Comparison of ENCODE assay signal across 23 mouse cellular contexts in the genomic region with DNA sequence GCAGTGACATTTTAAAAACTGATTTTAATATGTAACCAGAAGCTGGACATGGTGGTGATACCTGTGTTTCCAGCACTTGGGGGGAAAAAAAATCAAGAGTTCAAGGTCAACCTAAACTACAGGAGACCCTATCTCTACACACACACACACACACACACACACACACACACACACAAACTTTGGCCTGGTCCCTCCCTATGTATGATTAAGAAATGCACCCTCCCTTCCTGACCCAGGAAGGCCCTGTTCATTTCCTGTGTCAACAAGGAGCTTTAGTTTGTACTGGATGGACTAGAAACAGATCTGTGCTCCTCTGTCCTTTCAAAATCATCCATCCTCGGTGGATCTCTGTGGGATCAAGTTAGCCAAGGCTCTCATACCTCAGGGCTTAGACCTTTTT. TPM values are rescaled to one million over a fixed set of nuclear protein-coding genes. Genes with fewer than 3 reads are reported as not detected.
DNase-seq lines count a peak whose midpoint lies in the region; ATAC-seq and TF ChIP-seq lines count a peak whose summit lies in the region.
"Not testable (repeated sequence)": the region's sequence is repeated elsewhere in the genome, so short reads cannot be mapped to it uniquely, and the experiment has no call there.
"Had no signal": no experiment of that assay in that cellular context is flagged by ENCODE, and none has a peak within 500 bp of the region (broad histone marks: within the 10 kb centered on the region; RNA-seq: fewer than 3 reads in every experiment).

No protein-coding gene starts in this region.

- not testable (repeated sequence) for H3K36me3 ChIP-seq in heart, adult 2 months (ENCODE audit: control insufficient read depth, insufficient read depth, low read length); lung, postnatal 0 days (ENCODE audit: insufficient read depth, low read length); midbrain, embryonic 11.5 days (ENCODE audit: control insufficient read depth, insufficient read depth, low read length); stomach, postnatal 0 days (ENCODE audit: control insufficient read depth, insufficient read depth, low read length)

- H3K4me3 ChIP-seq in heart, adult 2 months; lung, postnatal 0 days (ENCODE audit: low read depth, low read length); midbrain, embryonic 11.5 days (ENCODE audit: low read depth, low read length); stomach, postnatal 0 days (ENCODE audit: low read depth, low read length): not testable (repeated sequence)

- TF ChIP-seq POLR2A in heart, adult 2 months (IDR thresholded peaks at IDR 0.05; ENCODE audit: insufficient read depth, low read depth, low read length): not testable (repeated sequence)

- 11% methylated on average over 1 of the region's 1 CpGs for WGBS in heart, adult 2 months
- WGBS in lung, postnatal 0 days: 25% methylated on average over 1 of the region's 1 CpGs
- 32% methylated on average over 1 of the region's 1 CpGs for WGBS in midbrain, embryonic 11.5 days
- 31% methylated on average over 1 of the region's 1 CpGs for WGBS in stomach, postnatal 0 days

- H3K79me2 ChIP-seq in heart, adult 2 months (replicated peaks; ENCODE audit: control insufficient read depth, insufficient read depth, low read length): not testable (repeated sequence)

- intact Hi-C loops in heart, adult 2 months (cut with DNase I): loop anchor here (5.0 kb wide), 1 partner anchor 211 kb away; no protein-coding TSS in a partner anchor

- not testable (repeated sequence) for H3K4me1 ChIP-seq in heart, adult 2 months (ENCODE audit: control insufficient read depth, insufficient read depth, low read length); lung, postnatal 0 days (ENCODE audit: insufficient read depth, low read depth, low read length); midbrain, embryonic 11.5 days (ENCODE audit: control insufficient read depth, insufficient read depth, low read length); stomach, postnatal 0 days (replicated peaks; ENCODE audit: control insufficient read depth, insufficient read depth)

- peak; percentile 23; the same call in 1 of the 2 replicates for ATAC-seq in lung, postnatal 0 days
- not testable (repeated sequence) for ATAC-seq in midbrain, embryonic 11.5 days (ENCODE audit: low FRiP score)
- ATAC-seq in stomach, postnatal 0 days (ENCODE audit: low FRiP score, low TSS enrichment): peak; percentile 72

- H3K9ac ChIP-seq in heart, adult 2 months (ENCODE audit: low read depth, low read length); lung, postnatal 0 days (replicated peaks; ENCODE audit: low read depth); midbrain, embryonic 11.5 days (ENCODE audit: low read length); stomach, postnatal 0 days (ENCODE audit: low read length): not testable (repeated sequence)

- TF ChIP-seq CTCF in heart, adult 2 months (IDR thresholded peaks at IDR 0.05); lung, postnatal 0 days (IDR thresholded peaks at IDR 0.05); stomach, postnatal 0 days (IDR thresholded peaks at IDR 0.05; ENCODE audit: low read depth): not testable (repeated sequence)

- H3K27ac ChIP-seq in heart, adult 2 months: 0 out of 2 replicates have a peak overlapping the region, but pooled peaks have one; percentile 55
- H3K27ac ChIP-seq in lung, postnatal 0 days (ENCODE audit: low read length); midbrain, embryonic 11.5 days (ENCODE audit: low read depth, low read length); stomach, postnatal 0 days (replicated peaks): not testable (repeated sequence)

- H3K27me3 ChIP-seq in heart, adult 2 months (ENCODE audit: control insufficient read depth, insufficient read depth, low read length); lung, postnatal 0 days (replicated peaks; ENCODE audit: insufficient read depth, low read length); midbrain, embryonic 11.5 days (ENCODE audit: control insufficient read depth, insufficient read depth, low read length); stomach, postnatal 0 days (ENCODE audit: control insufficient read depth, insufficient read depth, low read length): not testable (repeated sequence)

- not testable (repeated sequence) for H3K9me3 ChIP-seq in lung, postnatal 0 days (ENCODE audit: low read length); midbrain, embryonic 11.5 days (ENCODE audit: control insufficient read depth, low read length); stomach, postnatal 0 days (ENCODE audit: control insufficient read depth, low read length)

- not testable (repeated sequence) for TF ChIP-seq EP300 in heart, adult 2 months (IDR thresholded peaks at IDR 0.05; ENCODE audit: insufficient read depth, low read depth, low read length); stomach, postnatal 0 days (optimal IDR thresholded peaks at IDR 0.05)
- peak; percentile 71; the same call in 1 of the 2 replicates for TF ChIP-seq EP300 in lung, postnatal 0 days (IDR thresholded peaks at IDR 0.05)

- peak; percentile 82 for DNase-seq in heart, adult 11 months
- DNase-seq in heart, adult 2 months; lung, postnatal 0 days (ENCODE audit: low spot score); stomach, postnatal 0 days (ENCODE audit: low spot score): not testable (repeated sequence)
- peak; percentile 53 for DNase-seq in lung, postnatal 36 days
- peak; percentile 77 for DNase-seq in midbrain, embryonic 11.5 days (ENCODE audit: low spot score, missing footprints)

- H3K4me2 ChIP-seq in lung, postnatal 0 days (replicated peaks; ENCODE audit: low read depth, low read length); midbrain, embryonic 11.5 days; stomach, postnatal 0 days (replicated peaks; ENCODE audit: low read depth): not testable (repeated sequence)

RNA-seq across cellular contexts. Expression of gene Riox1, which starts 11.8 kb away (rescaled TPM):
- total RNA-seq in heart, adult 2 months (2021): 1 to 10 TPM; 4.4 to 4.7 TPM
- 2.8 and 3.4 TPM in 2 replicates for polyA plus RNA-seq in heart, adult 2 months (2012; rRNA removed)
- polyA plus RNA-seq in lung, postnatal 0 days (2015; fragmentation: Nextera tagmentation; extraction: Ambion mirVana): 11.7 and 11.9 TPM in 2 replicates
- polyA plus RNA-seq in midbrain, embryonic 11.5 days (2014; fragmentation: Nextera tagmentation; extraction: Ambion mirVana): 13.6 and 15.3 TPM in 2 replicates
- 6.9 and 9.9 TPM in 2 replicates for polyA plus RNA-seq in stomach, postnatal 0 days (2015; fragmentation: Nextera tagmentation; extraction: Ambion mirVana)

RNA-seq across cellular contexts. Expression of gene Numb, which starts 16.9 kb away (rescaled TPM):
- 10 to 100 TPM; 31.6 to 32.3 TPM for total RNA-seq in heart, adult 2 months (2021)
- 31.1 and 38.1 TPM in 2 replicates for polyA plus RNA-seq in heart, adult 2 months (2012; rRNA removed)
- 52.6 and 57.8 TPM in 2 replicates for polyA plus RNA-seq in lung, postnatal 0 days (2015; fragmentation: Nextera tagmentation; extraction: Ambion mirVana)
- 27.2 and 27.8 TPM in 2 replicates for polyA plus RNA-seq in midbrain, embryonic 11.5 days (2014; fragmentation: Nextera tagmentation; extraction: Ambion mirVana)
- 19.9 and 22.6 TPM in 2 replicates for polyA plus RNA-seq in stomach, postnatal 0 days (2015; fragmentation: Nextera tagmentation; extraction: Ambion mirVana)

RNA-seq across cellular contexts. Expression of gene Heatr4, which starts 46.1 kb away (rescaled TPM):
- total RNA-seq in heart, adult 2 months (2021): not detected
- polyA plus RNA-seq in heart, adult 2 months (2012; rRNA removed): not detected in 2 replicates
- polyA plus RNA-seq in lung, postnatal 0 days (2015; fragmentation: Nextera tagmentation; extraction: Ambion mirVana): not detected in 2 replicates
- not detected in 2 replicates for polyA plus RNA-seq in midbrain, embryonic 11.5 days (2014; fragmentation: Nextera tagmentation; extraction: Ambion mirVana)
- polyA plus RNA-seq in stomach, postnatal 0 days (2015; fragmentation: Nextera tagmentation; extraction: Ambion mirVana): 0.06 TPM in 1 of 2 replicates, not detected in the other
- total RNA-seq: adrenal gland, adult 18-20 months; adrenal gland, adult 2 months; adrenal gland, adult 8-10 months; adrenal gland, postnatal 10 days; adrenal gland, postnatal 14 days; adrenal gland, postnatal 25 days; adrenal gland, postnatal 36 days; adrenal gland, postnatal 4 days; CH12.LX; ES-E14; MEL had no signal
- polyA plus RNA-seq: activated CD4-positive, CD25-positive, alpha-beta regulatory T cell, adult 4 months; adrenal gland, adult 2 months; brain, embryonic 14.5 days; C2C12; CD4-positive, CD25-positive, alpha-beta regulatory T cell, adult 4 months; G1E; Patski had no signal

RNA-seq across cellular contexts. Expression of gene Acot2, which starts 49.1 kb away (rescaled TPM):
- 100 to 1,000 TPM; 112 to 114 TPM for total RNA-seq in heart, adult 2 months (2021)
- polyA plus RNA-seq in heart, adult 2 months (2012; rRNA removed): 44.4 and 52.6 TPM in 2 replicates
- polyA plus RNA-seq in lung, postnatal 0 days (2015; fragmentation: Nextera tagmentation; extraction: Ambion mirVana): 79.7 and 99.8 TPM in 2 replicates
- polyA plus RNA-seq in midbrain, embryonic 11.5 days (2014; fragmentation: Nextera tagmentation; extraction: Ambion mirVana): 11.6 and 13.2 TPM in 2 replicates
- 45.6 and 47.2 TPM in 2 replicates for polyA plus RNA-seq in stomach, postnatal 0 days (2015; fragmentation: Nextera tagmentation; extraction: Ambion mirVana)
